Mouse (Mus musculus) CH12.LX (cell line): ENCODE measurements at regions not wholly inside any gene's neighbourhood (a gene's known extent, or its start where the extent isn't known, plus 50 kb on each side); places are given as distances from the start of the nearest gene placed in this dataset.

Experiments used
- CTCF ChIP-seq, 2 experiments: IDR thresholded peaks in 1 of 2; conservative IDR thresholded peaks in 1 of 2; 2 replicates each; pipeline ENCODE4 v1.5.1; 2011 to 2012; ENCODE audit warnings: low read depth in 2 of 2, low read length in 2 of 2, improper control_type of control experiment in 1 of 2, inconsistent platforms in 1 of 2, mild to moderate bottlenecking in 1 of 2, moderate library complexity in 1 of 2
- EP300 ChIP-seq: IDR thresholded peaks from 2 replicates; pipeline ENCODE4 v1.6.1; 2011; ENCODE audit warnings: low read length, improper control_type of control experiment
- POLR2A ChIP-seq: IDR thresholded peaks from 2 replicates; pipeline ENCODE4 v1.6.1; 2011; ENCODE audit warnings: low read depth, mild to moderate bottlenecking, improper control_type of control experiment, low read length
- ZMIZ1 ChIP-seq: IDR thresholded peaks from 2 replicates; pipeline ENCODE4 v1.6.1; 2012; ENCODE audit warnings: low read depth, mild to moderate bottlenecking, inconsistent platforms, low read length, improper control_type of control experiment

- TF ChIP-seq POLR2A, result no peak
- TF ChIP-seq CTCF (conservative IDR thresholded peaks at IDR 0.05 in 1 of 2, IDR thresholded peaks at IDR 0.05 in 1 of 2; ENCODE audit: low read depth in 2 of 2, low read length in 2 of 2), result no peak
- TF ChIP-seq ZMIZ1, result no peak
- no peak for TF ChIP-seq EP300
Observed at GRCm38 (mm10) chr9:113413851-113414250, 294.2 kb downstream of the Pdcd6ip start.
